Mouse (Mus musculus) right cerebral cortex, adult 2 months (tissue): ENCODE measurements around the gene Pde4d.

Experiments used
- DNase-seq, 2 experiments: peaks; one replicate each; pipeline ENCODE4 v3.0.0; 2021 to 2022; ENCODE audit warnings: low spot score in 2 of 2

The Pde4d gene

GRCm38 (mm10) chr13:109623201-109623600 is 1173.5 kb downstream of the Pde4d start:
- DNase-seq = no peak

DNA sequence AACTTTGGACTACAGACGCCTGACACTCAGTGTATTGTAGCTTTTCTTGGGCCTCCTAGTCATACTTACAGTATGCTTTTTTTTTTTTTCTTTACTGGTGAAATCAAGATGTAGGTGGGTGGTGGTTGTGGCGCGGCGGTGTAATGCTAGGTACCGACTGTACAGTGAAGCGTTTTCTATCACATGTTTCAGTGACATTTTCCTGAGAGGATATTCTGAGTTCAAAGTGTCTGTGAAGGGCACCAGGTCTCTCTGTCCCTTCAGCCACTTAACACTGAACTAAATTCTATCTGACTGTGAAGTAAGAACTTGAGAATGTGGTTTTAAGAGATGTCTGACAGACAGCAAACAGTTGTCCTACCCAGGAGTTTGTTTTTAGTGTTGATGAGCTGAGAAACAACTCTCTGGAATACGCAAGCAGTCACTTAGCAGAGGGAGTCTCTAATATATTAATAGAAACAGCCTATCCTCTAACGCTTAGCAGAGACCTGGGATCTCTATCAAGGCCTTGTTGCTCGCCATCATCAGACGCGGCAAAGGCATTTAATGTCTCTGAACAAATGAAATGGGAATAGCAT is 1175.1 kb downstream of the Pde4d start:
- DNase-seq = no peak

GRCm38 (mm10) chr13:109625466-109626129 is 1175.8 kb downstream of the Pde4d start:
- no peak for DNase-seq

GRCm38 (mm10) chr13:109627265-109627664 is 1177.5 kb downstream of the Pde4d start:
- no peak for DNase-seq

DNA sequence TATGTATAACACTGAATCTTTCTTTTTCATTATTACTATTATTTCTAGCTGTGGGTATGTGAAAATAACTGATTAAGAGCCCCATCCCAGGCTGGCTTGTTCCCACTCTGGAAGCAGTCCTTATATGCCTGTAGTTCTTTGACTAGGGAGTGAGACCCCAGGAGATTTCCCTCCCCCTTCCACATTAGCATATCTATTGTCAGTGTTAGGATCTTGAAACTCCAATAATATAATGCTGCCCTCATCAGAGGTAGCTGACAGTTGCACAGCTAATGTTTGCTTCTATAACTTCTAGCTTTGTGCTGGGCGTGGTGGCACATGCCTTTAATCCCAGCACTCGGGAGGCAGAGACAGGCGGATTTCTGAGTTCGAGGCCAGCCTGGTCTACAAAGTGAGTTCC is 1178.9 kb downstream of the Pde4d start:
- DNase-seq = no peak

DNA sequence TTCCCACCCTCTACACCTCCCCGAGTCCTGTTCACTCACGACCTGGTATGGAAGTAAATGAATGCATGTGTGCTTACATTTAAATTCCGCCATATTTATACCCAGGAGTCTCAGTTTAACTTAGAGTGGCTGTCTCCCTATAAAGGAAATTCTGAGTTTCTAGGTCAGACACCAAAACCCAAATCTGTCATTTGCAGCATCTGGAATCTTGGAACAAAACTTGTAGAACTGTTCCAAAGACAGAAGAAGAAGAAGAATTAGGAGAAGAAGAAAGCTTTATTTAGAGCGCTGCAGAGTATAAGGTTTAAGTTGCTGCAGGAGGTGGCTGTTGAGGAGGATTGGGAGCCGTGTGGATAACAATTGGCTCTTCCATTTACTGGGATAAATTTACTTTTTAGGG is 1179.5 kb downstream of the Pde4d start:
- no peak for DNase-seq

GRCm38 (mm10) chr13:109631399-109632026 is 1181.8 kb downstream of the Pde4d start:
- DNase-seq = no peak

DNA sequence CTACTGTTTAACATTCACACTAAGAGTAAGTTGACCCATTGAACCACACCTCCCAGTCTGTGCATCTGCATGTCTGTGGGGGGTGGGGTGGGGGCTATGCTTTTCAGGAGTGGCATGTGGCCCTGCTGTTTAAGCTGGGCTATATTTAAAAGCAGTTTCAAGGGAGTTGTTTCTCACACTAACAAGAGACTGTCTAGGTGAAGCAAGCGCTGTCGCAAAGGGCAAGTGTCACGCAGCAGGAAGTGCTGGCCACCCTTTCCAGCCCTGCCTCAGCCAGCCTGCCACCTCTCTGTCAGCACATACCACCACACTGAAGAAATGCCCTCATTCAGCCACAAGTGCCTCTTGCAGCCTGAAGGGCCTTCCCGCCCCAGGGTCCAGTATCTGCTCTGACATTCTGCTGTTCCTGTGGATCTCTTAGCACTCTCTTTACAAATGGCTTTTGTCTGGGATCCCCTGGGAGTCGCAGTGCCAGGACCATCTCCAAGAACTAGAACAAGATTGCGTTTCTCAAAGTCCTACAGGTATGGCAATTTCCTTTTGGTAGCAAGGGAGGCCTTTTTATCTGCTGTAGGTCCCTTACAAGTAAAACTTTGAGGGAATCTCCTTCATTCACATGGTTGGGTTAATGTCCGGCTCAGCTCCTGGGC is 1182.8 kb downstream of the Pde4d start:
- no peak for DNase-seq

GRCm38 (mm10) chr13:109633037-109633418 is 1183.3 kb downstream of the Pde4d start:
- no peak for DNase-seq

DNA sequence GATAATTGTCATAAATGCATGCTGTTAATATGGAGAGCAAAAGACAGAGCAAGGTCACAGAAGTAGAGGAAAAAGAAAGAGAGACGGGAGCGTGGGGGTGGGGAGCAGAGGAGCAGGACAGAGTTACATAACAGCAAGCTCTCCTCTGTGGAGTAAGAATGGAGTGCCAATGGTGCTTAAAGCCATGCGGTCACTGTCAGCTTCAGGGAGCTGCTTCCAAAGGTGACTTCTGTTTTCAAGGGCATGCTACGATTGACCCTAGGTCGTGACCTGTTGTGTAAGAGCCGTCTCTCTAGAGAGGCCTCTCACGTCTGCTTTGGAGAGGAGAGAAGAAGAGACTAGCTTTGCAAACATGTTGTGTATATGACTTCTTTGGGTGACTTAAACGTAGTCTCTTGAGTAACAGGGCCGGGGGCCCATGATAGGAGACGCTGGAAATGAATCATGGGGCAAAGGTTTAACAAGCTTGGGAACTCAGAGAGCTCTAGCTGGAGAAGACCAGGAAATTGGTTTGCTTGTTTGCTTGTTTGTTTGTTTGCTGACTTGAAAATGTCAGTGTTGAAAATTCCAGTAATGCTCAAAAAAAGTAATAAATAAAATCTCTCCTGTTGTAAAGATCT is 1186.3 kb downstream of the Pde4d start:
- no peak for DNase-seq

GRCm38 (mm10) chr13:109638273-109638672 is 1188.5 kb downstream of the Pde4d start:
- no peak for DNase-seq

DNA sequence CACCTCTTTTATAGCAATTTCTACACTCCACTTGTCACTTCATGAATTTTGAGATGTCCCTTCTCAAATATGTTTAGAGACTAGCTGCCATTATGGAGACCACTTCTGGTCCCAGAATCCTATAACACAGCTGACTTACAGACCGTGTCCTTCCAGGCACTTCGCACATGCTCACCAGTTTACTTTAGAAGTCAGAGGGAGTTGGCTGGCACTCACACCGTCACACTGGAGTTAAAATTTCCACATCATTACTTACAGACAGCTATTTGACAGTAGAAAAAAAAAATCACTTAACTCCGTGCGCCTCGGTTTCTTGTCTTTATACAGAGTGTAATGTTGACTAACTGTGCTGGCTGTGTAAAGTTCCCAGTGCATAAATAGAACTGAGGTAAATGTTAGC is 1189.5 kb downstream of the Pde4d start:
- no peak for DNase-seq

GRCm38 (mm10) chr13:109641562-109641961 is 1191.8 kb downstream of the Pde4d start:
- DNase-seq = no peak

- DNase-seq = no peak
Measured at GRCm38 (mm10) chr13:109643419-109643818, 1193.7 kb downstream of the Pde4d start.

GRCm38 (mm10) chr13:109644086-109644485 is 1194.3 kb downstream of the Pde4d start:
- no peak for DNase-seq

- DNase-seq = no peak
Measured at GRCm38 (mm10) chr13:109645284-109645909, 1195.6 kb downstream of the Pde4d start.

GRCm38 (mm10) chr13:109645910-109646284 is 1196.1 kb downstream of the Pde4d start:
- DNase-seq = no peak

GRCm38 (mm10) chr13:109646597-109647232 is 1197.0 kb downstream of the Pde4d start:
- no peak for DNase-seq

DNA sequence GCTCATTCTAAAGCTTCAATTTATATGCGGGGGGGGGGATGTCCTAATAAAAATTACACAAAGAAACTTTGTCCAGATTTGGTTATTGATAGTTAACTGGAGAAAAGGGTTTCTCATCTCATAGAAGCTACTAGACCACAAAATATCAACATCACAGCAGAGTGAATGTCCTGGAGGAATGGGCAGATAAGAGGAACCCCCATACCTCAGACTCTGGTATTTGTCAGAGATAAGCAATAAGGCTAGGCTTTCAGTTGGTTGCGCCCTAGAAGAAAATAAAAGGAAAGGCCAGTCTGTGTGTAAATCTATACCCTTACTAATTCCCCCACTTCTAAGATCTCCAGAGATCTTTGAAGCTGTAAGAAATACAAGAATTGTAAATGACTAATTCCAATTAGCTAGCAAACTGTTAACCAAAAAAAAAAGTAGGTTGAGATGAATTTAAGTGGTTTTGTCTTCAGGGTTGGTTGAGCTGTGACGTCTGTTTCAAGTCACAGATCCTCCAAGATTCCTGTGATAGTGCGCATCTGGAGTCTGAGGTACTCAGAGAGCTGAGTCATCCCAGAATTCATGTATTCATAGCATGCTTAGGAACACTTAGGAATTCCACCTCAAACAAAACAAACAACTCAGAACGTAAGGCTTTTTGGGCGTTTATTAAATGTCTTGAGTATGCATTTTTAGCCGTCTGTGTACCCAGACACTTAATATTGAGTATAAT is 1197.9 kb downstream of the Pde4d start:
- DNase-seq = no peak

DNA sequence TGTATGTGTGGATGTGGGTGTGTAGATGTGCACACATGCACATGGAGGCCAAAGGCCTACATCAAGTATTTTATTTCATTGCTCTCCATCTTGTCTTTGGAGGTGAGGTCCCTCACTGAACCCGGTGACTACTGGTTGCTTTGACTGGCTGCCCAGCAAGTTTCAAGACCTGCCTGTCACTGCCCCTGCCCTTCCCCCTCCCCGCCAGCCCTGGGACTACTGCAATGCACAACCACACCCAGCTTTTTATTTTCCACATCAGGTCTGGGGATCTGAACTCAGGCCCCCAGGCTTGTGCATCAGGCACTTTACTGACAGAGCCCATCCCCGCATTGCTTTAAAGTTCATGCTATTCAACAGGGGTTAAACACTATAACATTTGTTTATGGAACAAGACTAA is 1198.6 kb downstream of the Pde4d start:
- DNase-seq = no peak
